Mouse (Mus musculus) c-Kit-positive CD71-negative TER-119-negative erythroid progenitor cells, embryonic 14.5 days (primary cell): Measurements from ENCODE around the gene Olfr424.

Source experiments
- DNase-seq: peaks from one replicate; pipeline ENCODE4 v3.0.0-alpha.2; 2013; ENCODE audit warnings: low read depth

Gene Olfr424

DNA sequence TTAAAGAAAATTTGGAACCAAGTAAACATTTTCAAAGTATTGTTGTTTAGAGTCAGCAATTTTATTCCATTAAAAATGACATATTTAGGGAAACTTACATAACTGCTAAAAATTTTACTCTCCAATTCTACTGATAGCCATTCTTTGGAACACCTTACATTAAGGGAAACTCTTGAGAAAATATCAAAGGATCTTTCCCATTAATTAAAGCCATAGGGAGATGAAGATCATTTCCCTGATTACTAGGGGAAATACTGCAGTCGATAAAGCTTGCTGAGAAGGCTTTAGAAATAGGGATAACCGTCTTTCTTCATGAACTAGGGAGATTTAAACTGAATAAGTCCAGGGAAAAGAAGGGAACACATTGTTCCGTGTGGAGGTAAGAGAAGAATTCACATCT lies at the start of gene Olfr424:
Gene Olfr424 (plus strand): TSS at position 301 of the 400 bp plus-strand sequence.
- DNase-seq = no peak

DNA sequence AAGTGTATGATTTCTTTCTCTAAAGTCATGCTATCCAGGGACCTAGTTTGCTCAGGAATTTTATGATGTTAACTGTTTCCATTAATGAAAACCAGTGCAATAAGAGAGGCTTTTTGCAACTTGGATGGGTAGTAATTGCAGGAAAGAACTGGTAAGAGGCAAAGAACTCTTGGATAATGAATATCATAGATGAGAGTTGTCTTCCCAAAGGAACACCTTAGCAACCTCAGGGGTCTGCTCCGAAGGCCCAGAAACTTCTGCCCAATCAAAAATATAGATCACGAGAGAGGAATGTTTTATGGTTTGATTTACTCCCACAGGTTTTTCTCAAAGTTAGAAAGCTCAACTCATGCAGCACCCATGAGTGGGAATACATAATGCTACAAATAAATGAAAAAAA lies 47.3 kb upstream of the Olfr424 start, which contains the start of gene Olfr429:
Gene Olfr429 (plus strand): TSS at position 301 of the 400 bp plus-strand sequence.
- no peak for DNase-seq

DNA sequence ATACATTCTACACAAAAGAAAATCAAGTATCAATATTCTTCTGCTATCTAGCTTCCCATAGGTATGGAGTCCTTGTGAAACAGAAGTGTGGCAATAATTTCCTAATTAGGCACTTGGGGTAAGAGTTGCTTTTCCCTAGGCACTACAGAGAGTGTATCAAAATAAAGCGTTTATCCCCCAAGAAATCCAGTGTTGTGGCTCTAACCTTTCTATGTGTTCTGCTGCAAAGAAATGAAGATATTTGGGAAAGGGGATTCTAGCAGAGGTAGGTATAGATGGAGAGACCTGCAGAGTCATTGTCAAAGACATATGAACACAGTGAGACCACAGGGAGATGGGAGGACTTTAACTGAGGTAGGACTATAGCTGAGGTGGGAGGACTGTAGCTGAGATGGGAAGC lies 34.7 kb upstream of the Olfr424 start, which contains the start of gene Olfr427:
Gene Olfr427 (plus strand): TSS at position 301 of the 400 bp plus-strand sequence.
- DNase-seq = no peak

DNA sequence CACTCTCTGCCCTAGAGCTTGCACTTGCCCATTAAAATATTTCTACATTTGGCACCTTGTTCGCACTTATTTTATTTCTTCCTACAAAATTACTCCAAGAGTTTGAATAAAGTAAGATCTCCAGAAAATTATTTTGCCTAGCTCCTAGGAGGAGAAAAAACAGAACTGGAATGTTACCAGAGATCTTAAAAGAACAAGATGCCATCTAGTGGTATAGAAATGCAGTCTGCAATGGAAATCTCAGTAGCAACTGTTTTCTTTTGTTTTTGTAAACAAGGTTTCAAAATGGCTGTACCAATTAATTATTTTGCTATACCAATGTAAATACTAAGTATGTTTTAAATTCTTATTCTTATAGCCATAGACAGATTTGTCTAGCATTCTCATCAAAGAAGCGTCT lies 27.6 kb upstream of the Olfr424 start:
- no peak for DNase-seq

DNA sequence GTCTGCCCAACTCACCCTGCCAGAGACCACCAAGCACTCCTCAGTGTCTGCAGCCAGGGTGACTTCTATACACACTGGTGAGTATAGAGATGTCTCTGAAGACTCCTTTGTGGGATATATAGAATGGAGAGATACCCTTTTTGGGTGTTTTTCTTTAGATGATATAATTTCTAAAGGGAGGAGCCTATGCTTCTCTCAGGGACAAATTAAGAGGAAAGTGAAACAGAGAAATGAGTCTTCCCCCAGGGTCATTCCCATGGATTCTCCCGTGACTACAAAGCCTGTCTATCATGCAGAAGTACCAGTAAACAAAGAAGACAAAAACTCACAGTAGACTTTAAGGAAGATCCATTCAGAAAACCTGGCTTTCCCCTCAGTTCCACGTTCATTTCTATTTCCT lies 10.3 kb upstream of the Olfr424 start, which contains the start of gene Olfr231:
Gene Olfr231 (minus strand): TSS at position 101 of the 400 bp plus-strand sequence.
- no peak for DNase-seq

DNA sequence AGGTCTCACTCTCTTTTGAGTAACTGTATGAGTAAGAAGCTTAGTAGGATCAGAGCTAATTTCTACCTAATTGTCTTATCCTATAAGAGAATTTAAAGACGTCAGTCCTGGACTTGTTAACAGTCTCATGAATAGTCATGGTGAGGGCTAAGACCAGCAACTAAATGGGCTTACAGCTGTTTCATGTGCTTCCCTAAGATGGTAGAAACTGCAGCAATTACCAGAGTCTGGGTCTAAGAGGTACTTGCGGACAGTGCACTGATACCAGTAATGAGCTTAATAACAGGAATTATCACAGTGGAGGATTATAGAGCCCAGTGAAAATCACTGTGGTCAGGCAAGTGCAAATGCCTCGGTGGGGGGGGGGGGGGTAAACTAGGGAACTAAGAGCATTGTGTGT lies 682 bp downstream of the Olfr424 start:
- no peak for DNase-seq

DNA sequence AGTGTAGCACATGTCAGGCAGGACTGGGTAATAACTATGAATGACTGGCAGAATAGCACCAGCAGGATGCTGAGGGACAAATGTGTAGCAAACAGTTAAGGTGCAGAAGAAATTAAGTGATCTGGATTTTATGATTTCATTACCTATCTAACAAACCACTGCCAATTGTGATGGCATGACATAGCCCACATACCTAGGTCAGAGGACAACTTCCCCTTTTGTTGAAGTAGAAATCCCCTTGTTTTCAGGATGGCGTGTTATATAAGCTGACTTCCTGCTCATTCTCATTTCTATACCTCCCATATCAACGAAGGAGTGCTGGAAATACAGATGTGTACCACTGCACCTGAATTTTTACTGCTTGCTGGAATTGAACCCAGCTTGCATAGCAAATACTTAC lies 10.1 kb downstream of the Olfr424 start:
- no peak for DNase-seq

DNA sequence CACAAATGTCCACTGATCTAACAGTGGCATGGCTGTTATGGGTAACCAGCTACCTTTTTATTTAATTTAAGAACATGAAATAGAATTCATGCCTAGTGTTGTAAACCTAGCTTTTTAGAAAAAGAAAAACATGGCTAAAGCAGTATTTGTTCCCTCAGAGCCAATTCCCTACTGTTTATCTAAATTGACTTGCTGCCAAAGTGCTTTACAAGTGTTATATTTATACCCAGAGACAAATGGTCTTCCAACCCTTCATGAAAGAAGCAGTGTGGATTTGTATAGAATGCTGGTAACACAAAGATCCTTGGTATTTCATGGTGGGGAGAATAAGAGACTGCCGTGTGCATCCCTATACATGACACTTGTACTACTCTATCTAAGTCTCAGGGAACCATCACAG lies 15.4 kb downstream of the Olfr424 start:
- no peak for DNase-seq

DNA sequence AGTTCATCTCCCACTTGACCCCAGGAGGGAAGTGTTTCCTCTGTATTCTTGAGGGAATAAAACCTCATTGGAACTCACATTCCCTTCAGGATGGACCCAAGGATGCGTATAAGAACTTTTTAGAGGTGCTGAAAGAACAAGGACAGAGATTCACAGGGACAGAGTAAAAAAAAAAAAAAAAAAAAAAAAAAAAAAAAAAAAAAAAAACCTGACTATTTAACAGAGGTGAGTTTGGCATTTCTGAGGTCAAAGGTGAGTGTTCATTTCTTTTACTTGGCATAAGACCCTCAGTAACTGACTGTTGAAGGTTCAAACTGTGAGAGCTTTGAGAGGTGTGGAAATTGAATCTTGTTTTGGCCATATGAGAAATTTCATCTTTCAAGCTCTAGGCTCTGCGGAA lies 18.0 kb downstream of the Olfr424 start:
- no peak for DNase-seq

DNA sequence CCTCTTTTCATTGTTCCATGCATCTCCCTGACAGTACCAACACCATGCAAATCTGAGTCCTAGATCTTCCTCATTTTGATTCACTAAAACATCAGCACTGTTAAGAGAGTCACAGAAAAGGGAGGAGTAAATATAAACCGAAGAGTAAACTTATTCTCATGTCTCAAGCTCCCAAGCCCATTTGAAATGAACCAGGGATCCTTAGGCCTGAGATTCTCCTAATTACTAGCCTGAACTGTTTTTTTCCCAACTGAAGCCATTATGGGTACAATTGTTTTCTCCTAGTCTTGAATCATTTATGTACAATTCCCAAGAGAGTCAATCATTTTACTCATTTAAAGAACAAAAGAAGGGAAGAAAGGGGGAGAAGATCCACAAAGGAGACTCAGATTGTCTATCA lies 24.0 kb downstream of the Olfr424 start, which contains the start of gene Olfr420:
Gene Olfr420 (plus strand): TSS at position 301 of the 400 bp plus-strand sequence.
- DNase-seq = no peak

DNA sequence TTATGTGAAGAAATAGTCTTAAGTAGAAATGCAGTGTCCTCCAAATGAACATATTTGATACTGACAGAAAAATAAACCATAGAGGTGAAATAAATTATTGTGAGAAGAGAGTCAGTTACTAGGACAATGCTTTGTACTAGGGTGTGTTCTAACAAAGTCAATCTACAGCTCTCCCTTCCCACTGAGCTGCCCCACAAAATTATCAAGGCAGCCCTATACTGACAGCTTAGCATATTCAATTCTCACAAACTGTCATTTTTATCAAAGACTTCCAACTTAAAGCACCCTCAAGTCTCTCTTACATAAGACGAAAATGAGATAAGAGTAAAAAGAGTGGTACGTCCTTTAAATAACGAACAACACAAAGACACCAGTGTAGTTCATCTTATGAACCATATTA lies 26.3 kb downstream of the Olfr424 start:
- DNase-seq = no peak

DNA sequence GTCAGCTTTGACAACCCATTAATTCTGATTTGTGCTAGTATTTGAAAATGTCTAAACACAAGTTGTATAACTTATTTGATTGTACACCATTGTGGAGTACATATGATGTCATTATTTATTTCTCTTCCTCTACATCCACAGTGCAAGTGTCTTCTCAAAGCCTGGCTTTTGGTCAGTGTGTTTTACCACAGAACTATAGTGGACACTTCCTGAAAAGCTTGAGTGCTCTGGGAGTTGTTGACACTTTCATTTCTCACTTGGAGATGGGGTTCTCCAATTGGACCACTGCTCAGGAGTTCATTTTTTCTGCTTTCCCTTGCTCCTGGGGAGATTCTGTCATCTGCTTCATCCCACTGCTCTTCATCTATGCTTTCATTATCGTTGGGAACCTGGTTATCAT lies 27.2 kb downstream of the Olfr424 start:
- no peak for DNase-seq

DNA sequence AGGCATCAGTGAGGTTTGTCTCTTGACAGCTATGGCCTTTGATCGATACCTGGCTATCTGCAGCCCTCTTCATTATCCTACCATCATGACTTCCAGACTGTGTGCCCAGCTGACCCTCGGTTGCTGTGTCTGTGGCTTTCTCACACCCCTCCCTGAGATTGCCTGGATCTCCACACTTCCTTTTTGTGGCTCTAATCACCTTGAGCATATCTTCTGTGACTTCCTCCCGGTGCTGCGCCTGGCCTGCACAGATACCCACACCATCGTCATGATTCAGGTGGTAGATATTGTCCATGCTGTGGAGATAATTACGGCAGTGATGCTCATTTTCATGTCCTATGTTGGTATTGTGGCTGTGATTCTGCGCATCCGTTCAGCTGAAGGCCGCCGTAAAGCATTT lies 27.8 kb downstream of the Olfr424 start:
- no peak for DNase-seq

DNA sequence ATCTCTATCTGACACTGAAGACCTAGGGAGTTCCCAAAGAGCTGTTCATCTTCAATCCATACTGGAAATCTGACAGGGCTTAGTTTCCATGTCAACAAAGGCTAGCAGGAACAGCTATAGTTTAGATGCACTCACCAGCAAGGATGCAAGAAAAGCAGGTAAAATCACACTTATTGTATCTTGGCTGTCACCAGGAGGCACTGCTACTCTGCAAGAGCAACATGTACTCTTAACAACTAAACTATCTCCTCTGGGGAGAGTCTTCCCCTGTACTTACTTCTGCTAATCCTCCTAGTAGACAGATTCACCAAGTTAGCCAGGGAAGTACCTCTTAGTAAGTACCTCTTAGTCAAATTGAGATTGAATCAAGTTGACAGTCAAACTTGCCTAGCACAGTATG lies 37.7 kb downstream of the Olfr424 start:
- peak; percentile 34 for DNase-seq

DNA sequence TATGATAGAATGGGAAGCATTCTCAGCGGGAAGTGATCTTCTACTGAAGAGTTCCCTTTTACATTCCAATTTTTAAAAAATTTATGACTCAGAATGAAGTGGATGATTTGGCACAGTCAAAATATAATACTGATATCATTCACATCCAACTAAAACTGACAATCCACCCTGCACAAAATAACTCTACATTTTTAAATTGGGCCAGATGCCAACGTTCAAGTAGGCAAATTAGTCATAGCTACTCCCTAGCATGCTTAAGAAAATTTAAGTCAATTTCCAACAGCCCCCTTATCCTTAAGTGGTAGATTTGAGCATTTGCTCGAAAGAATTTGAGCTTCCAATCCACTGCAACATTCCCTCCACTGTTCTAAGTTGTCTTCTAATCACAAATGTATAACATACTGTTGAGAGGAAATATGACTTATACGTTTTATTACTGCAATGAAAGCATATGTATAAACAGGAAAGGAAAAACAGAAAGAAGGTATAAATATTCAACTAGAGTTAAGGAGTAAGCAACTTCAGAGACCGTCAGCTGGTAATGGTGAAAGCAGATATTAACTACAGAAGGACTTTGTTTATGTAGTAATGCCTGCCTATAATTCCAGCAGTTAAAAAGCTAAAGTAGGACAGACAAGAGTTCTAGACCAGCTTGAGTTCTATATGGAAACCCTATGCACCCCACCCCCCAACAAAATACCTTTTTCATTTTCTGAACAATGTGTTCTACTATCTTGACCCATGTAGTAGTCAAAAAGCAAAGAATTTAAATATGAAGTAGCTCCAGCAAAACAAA lies 39.6 kb downstream of the Olfr424 start:
- DNase-seq = no peak

DNA sequence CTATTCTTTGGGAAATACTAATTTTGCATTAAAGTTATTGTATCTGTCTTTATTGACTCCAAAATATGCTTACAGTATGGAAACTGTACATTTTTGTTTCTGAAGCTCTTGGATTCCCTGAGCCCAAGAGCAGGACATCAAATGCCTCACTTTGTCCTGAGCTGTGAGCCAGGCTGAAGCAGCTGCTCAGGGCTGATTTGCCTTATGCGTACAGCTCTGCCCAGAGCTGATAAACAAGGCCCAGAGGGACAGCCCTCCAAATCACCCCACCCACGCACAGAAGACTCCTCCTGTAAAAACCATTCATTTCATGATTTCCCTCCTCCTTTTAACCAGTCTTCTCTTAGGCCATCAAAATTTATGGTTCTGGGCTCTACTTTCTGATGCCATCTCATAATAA lies 40.2 kb downstream of the Olfr424 start:
- peak; percentile 23 for DNase-seq

DNA sequence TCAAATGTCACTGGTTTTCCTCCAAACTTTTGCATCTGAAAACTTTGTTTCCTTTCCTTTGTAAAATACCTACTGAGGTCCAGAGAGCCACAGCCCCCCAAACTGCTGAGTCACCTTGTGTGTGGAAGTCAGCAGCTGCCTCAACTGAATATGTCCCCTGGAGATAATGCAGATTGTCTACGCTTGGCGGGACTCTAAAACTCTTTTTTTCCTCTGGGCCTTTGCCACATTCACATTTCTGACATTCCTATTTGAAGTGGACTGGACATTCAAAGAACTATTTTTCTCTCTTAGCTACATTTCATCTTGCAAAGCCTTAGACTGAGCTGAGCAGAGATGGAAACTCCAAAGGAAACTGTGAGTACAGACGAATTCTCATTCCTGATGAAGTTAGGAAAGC lies 41.3 kb downstream of the Olfr424 start, which contains the start of gene Spta1:
Gene Spta1 (plus strand): TSS at position 172 of the 400 bp plus-strand sequence.
- peak; percentile 43 for DNase-seq
